In genomic region chr2:84775241-84775640, GRCm38 (mm10) we compare ENCODE assay signal across 8 mouse cellular contexts. TPM values are rescaled to one million over a fixed set of nuclear protein-coding genes. Genes with fewer than 3 reads are reported as not detected.
DNase-seq lines count a peak whose midpoint lies in the region; ATAC-seq and TF ChIP-seq lines count a peak whose summit lies in the region.

Serping1 (minus strand) TSS chr2:84775444.

- 0 out of 2 replicates have a peak, but pooled peaks have one; percentile 45 for ATAC-seq in hindbrain, postnatal 0 days
- no peak for ATAC-seq in midbrain, embryonic 14.5 days (ENCODE audit: low FRiP score, low TSS enrichment)
- no peak for ATAC-seq in monocyte, adult 5-6 weeks (replicated peaks; ENCODE audit: insufficient number of reproducible peaks, low FRiP score, low TSS enrichment, poor library complexity, severe bottlenecking)

- no peaks in the 10 kb centered on the region for H3K9me3 ChIP-seq in hindbrain, postnatal 0 days (ENCODE audit: low read length)
- no peaks in the 10 kb centered on the region for H3K9me3 ChIP-seq in midbrain, embryonic 14.5 days (ENCODE audit: control insufficient read depth, low read length)

- H3K27me3 ChIP-seq in hindbrain, postnatal 0 days (ENCODE audit: insufficient read depth, low read length), result no peaks in the 10 kb centered on the region
- H3K27me3 ChIP-seq in midbrain, embryonic 14.5 days (ENCODE audit: control insufficient read depth, insufficient read depth, low read length), result no peaks in the 10 kb centered on the region

- peak; percentile 36 to 57 for DNase-seq in cerebellum, postnatal 10 days
- DNase-seq in cerebellum, adult 11 months, result no peak
- no peak for DNase-seq in adrenal gland, postnatal 36 days
- DNase-seq in gastrocnemius, postnatal 10 days, result no peak
- no peak for DNase-seq in hindbrain, postnatal 0 days (ENCODE audit: low spot score)
- peak; percentile 11 for DNase-seq in midbrain, embryonic 14.5 days
- no peak for DNase-seq in ovary, postnatal 14 days (ENCODE audit: low spot score)

- peaks cover 6% of the 10 kb centered on the region for H3K4me1 ChIP-seq in hindbrain, postnatal 0 days (ENCODE audit: insufficient read depth, low read length)
- peaks cover 11% of the 10 kb centered on the region for H3K4me1 ChIP-seq in midbrain, embryonic 14.5 days (ENCODE audit: control insufficient read depth, insufficient read depth, low read length)

- peak within 1 kb of the TSS; percentile 75 for H3K27ac ChIP-seq in hindbrain, postnatal 0 days
- H3K27ac ChIP-seq in midbrain, embryonic 14.5 days (replicated peaks; ENCODE audit: low read depth, low read length), result peak within 1 kb of the TSS; percentile 74

- H3K9ac ChIP-seq in hindbrain, postnatal 0 days (replicated peaks; ENCODE audit: low read length), result peak within 1 kb of the TSS; percentile 53
- peak within 1 kb of the TSS; percentile 62 for H3K9ac ChIP-seq in midbrain, embryonic 14.5 days (replicated peaks; ENCODE audit: low read length)

- H3K36me3 ChIP-seq in hindbrain, postnatal 0 days (ENCODE audit: insufficient read depth, low read length), result no peaks in the 10 kb centered on the region
- no peaks in the 10 kb centered on the region for H3K36me3 ChIP-seq in midbrain, embryonic 14.5 days (ENCODE audit: control insufficient read depth, insufficient read depth, low read length)

- peak within 1 kb of the TSS; percentile 59 for H3K4me2 ChIP-seq in hindbrain, postnatal 0 days (ENCODE audit: low read depth, low read length)
- H3K4me2 ChIP-seq in midbrain, embryonic 14.5 days (ENCODE audit: low read length), result peak within 1 kb of the TSS; percentile 57

- WGBS in hindbrain, postnatal 0 days, result 51% methylated on average over 9 of the region's 9 CpGs
- 65% methylated on average over 9 of the region's 9 CpGs for WGBS in midbrain, embryonic 14.5 days

- TF ChIP-seq CTCF in hindbrain, postnatal 0 days (IDR thresholded peaks at IDR 0.05; ENCODE audit: low read depth), result no peak

- peak within 1 kb of the TSS; percentile 27 for H3K4me3 ChIP-seq in hindbrain, postnatal 0 days (ENCODE audit: low read length)
- H3K4me3 ChIP-seq in midbrain, embryonic 14.5 days (replicated peaks; ENCODE audit: low read depth, low read length), result peak within 1 kb of the TSS; percentile 28

RNA-seq across cellular contexts. Expression of gene Serping1, which starts in this region (rescaled TPM):
- total RNA-seq in adrenal gland, postnatal 36 days (2021), result 10 to 100 TPM; 63.0 to 84.6 TPM
- 10 to 100 TPM; 74.7 to 84.1 TPM for total RNA-seq in gastrocnemius, postnatal 10 days (2021)
- 28.5 and 36.5 TPM in 2 replicates for total RNA-seq in hindbrain, postnatal 0 days (2014; rRNA removed)
- polyA plus RNA-seq in hindbrain, postnatal 0 days (2015; fragmentation: Nextera tagmentation; extraction: Ambion mirVana), result 40.9 and 46.5 TPM in 2 replicates
- polyA plus RNA-seq in midbrain, embryonic 14.5 days (2014; fragmentation: Nextera tagmentation; extraction: Ambion mirVana), result 19.7 and 33.6 TPM in 2 replicates
- total RNA-seq in monocyte, adult 5-6 weeks (2017), result not detected in 3 replicates

Comparison
In these comparisons a context has a peak if more than half of its experiments do, and no peak if none do; other contexts are left out.
1. RNA of gene Serping1 (total RNA-seq): 63.0 to 84.6 TPM in adrenal gland, postnatal 36 days, 74.7 to 84.1 TPM in gastrocnemius, postnatal 10 days and 28.5 to 36.5 TPM in hindbrain, postnatal 0 days; not detected in monocyte, adult 5-6 weeks; every median in the first group is over 10 times any median in the second.
2. DNase-seq: peak in cerebellum, postnatal 10 days (2 of 2) and midbrain, embryonic 14.5 days (single experiment); none in cerebellum, adult 11 months (single experiment), adrenal gland, postnatal 36 days (0 of 2), gastrocnemius, postnatal 10 days (single experiment), hindbrain, postnatal 0 days (single experiment) and ovary, postnatal 14 days (single experiment).